Mouse (Mus musculus): ENCODE measurements at regions not wholly inside any gene's neighbourhood (a gene's known extent, or its start where the extent isn't known, plus 50 kb on each side); places are given as distances from the start of the nearest gene placed in this dataset.

GRCm38 (mm10) chr2:101321286-101321914 is 303.1 kb upstream of the Rag2 start:
- Histone ChIP-seq H3K4me1 (ENCODE audit: control insufficient read depth, insufficient read depth, low read length) (no peaks in the 10 kb centered on the region), H3K4me3 (replicated peaks; ENCODE audit: control insufficient read depth, low read depth, low read length) (no peak overlapping the region), H3K27ac (ENCODE audit: control insufficient read depth, insufficient read depth, low read depth, low read length, poor library complexity) (no peak overlapping the region)
- WGBS = 79% methylated on average over 3 of the region's 3 CpGs
- TF ChIP-seq CTCF (IDR thresholded peaks at IDR 0.05; ENCODE audit: control insufficient read depth, insufficient read depth, low read length) (no peak), POLR2A (IDR thresholded peaks at IDR 0.05; ENCODE audit: borderline replicate concordance, control insufficient read depth, low read depth, low read length) (no peak)

DNA sequence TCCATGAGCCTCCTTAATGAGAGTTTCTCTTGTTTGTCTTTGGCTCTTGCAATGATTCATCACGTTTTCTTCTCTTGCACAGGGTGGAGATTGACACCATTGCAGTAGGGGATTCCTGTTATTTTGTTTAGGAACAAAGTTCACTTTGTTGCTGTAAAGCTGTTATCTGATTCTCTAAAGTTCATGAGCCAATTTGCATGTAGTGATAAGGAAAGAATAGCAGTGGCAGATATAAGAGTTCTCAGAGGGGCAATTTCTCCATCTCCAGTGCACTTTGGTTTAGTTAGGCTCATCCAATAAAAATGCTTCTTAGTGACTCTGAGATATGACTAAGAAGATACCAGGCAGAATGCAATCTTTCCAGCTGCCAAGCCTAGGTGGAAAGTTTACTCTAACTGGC is 267.8 kb upstream of the Rag2 start:
- H3K27ac ChIP-seq (ENCODE audit: control insufficient read depth, insufficient read depth, low read depth, low read length, poor library complexity) = no peak overlapping the region
- no peak overlapping the region for H3K4me3 ChIP-seq (replicated peaks; ENCODE audit: control insufficient read depth, low read depth, low read length)
- 24% methylated on average over 1 of the region's 1 CpGs for WGBS
- H3K4me1 ChIP-seq (ENCODE audit: control insufficient read depth, insufficient read depth, low read length) = no peaks in the 10 kb centered on the region
- TF ChIP-seq POLR2A (IDR thresholded peaks at IDR 0.05; ENCODE audit: borderline replicate concordance, control insufficient read depth, low read depth, low read length) (no peak), CTCF (IDR thresholded peaks at IDR 0.05; ENCODE audit: control insufficient read depth, insufficient read depth, low read length) (no peak)

- Histone ChIP-seq H3K4me1 (ENCODE audit: control insufficient read depth, insufficient read depth, low read length) (no peaks in the 10 kb centered on the region), H3K27ac (ENCODE audit: control insufficient read depth, insufficient read depth, low read depth, low read length, poor library complexity) (no peak overlapping the region), H3K4me3 (replicated peaks; ENCODE audit: control insufficient read depth, low read depth, low read length) (no peak overlapping the region)
- TF ChIP-seq CTCF (IDR thresholded peaks at IDR 0.05; ENCODE audit: control insufficient read depth, insufficient read depth, low read length) = no peak
- TF ChIP-seq POLR2A (IDR thresholded peaks at IDR 0.05; ENCODE audit: borderline replicate concordance, control insufficient read depth, low read depth, low read length) = no peak
- 71% methylated on average over 3 of the region's 3 CpGs for WGBS
Observed at GRCm38 (mm10) chr2:101364256-101364655, 260.3 kb upstream of the Rag2 start.

GRCm38 (mm10) chr2:101368278-101368677 is 256.2 kb upstream of the Rag2 start:
- no peak overlapping the region for H3K27ac ChIP-seq (ENCODE audit: control insufficient read depth, insufficient read depth, low read depth, low read length, poor library complexity)
- TF ChIP-seq POLR2A (IDR thresholded peaks at IDR 0.05; ENCODE audit: borderline replicate concordance, control insufficient read depth, low read depth, low read length) = no peak
- no peak for TF ChIP-seq CTCF (IDR thresholded peaks at IDR 0.05; ENCODE audit: control insufficient read depth, insufficient read depth, low read length)
- 62% methylated on average over 4 of the region's 4 CpGs for WGBS
- H3K4me1 ChIP-seq (ENCODE audit: control insufficient read depth, insufficient read depth, low read length) = no peaks in the 10 kb centered on the region; the same call in 1 of the 2 replicates
- H3K4me3 ChIP-seq (replicated peaks; ENCODE audit: control insufficient read depth, low read depth, low read length) = no peak overlapping the region

GRCm38 (mm10) chr2:101370991-101371736 is 253.4 kb upstream of the Rag2 start:
- H3K4me3 ChIP-seq (replicated peaks; ENCODE audit: control insufficient read depth, low read depth, low read length) = no peak overlapping the region
- H3K27ac ChIP-seq (ENCODE audit: control insufficient read depth, insufficient read depth, low read depth, low read length, poor library complexity) = no peak overlapping the region
- TF ChIP-seq CTCF (IDR thresholded peaks at IDR 0.05; ENCODE audit: control insufficient read depth, insufficient read depth, low read length) = no peak
- TF ChIP-seq POLR2A (IDR thresholded peaks at IDR 0.05; ENCODE audit: borderline replicate concordance, control insufficient read depth, low read depth, low read length) = no peak
- WGBS = 69% methylated on average over 6 of the region's 6 CpGs
- no peaks in the 10 kb centered on the region; the same call in 1 of the 2 replicates for H3K4me1 ChIP-seq (ENCODE audit: control insufficient read depth, insufficient read depth, low read length)

DNA sequence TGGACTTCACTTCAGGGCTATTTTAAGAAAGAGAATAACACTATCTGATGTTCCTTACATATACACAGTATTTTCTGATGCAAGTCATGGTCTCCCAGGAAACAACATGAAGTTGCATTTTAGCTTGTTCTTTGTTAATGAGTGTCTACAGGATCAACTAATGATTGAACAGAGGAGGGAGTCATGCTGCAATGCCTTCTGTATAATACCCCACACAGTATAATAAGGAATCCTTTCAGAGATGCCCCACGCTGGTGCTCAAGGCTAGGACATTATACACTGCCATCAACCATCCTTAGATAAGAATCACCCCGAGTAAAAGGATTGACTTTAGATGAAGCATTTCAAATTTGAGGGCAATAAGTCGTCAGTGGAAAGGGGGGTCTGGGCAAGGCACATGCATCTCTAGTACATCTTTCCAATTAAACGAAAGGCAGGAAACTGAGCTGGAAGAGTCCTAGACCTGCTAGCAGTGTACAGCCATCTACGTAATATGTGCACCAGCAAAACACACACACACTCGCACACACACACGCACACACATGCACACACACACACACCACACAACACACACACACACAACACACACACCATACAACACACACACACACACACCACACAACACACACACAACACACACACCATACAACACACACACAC is 252.6 kb upstream of the Rag2 start:
- 81% methylated on average over 7 of the region's 7 CpGs for whole genome bisulfite sequencing
- Histone ChIP-seq H3K27ac (ENCODE audit: control insufficient read depth, insufficient read depth, low read depth, low read length, poor library complexity) (no peak overlapping the region), H3K4me3 (replicated peaks; ENCODE audit: control insufficient read depth, low read depth, low read length) (no peak overlapping the region), H3K4me1 (ENCODE audit: control insufficient read depth, insufficient read depth, low read length) (no peaks in the 10 kb centered on the region; the same call in 1 of the 2 replicates)
- TF ChIP-seq CTCF (IDR thresholded peaks at IDR 0.05; ENCODE audit: control insufficient read depth, insufficient read depth, low read length) (no peak), POLR2A (IDR thresholded peaks at IDR 0.05; ENCODE audit: borderline replicate concordance, control insufficient read depth, low read depth, low read length) (no peak)

GRCm38 (mm10) chr2:101380595-101380994 is 243.9 kb upstream of the Rag2 start:
- WGBS = 44% methylated on average over 6 of the region's 6 CpGs
- no peak overlapping the region for H3K4me3 ChIP-seq (replicated peaks; ENCODE audit: control insufficient read depth, low read depth, low read length)
- TF ChIP-seq CTCF (IDR thresholded peaks at IDR 0.05; ENCODE audit: control insufficient read depth, insufficient read depth, low read length) (no peak), POLR2A (IDR thresholded peaks at IDR 0.05; ENCODE audit: borderline replicate concordance, control insufficient read depth, low read depth, low read length) (no peak)

GRCm38 (mm10) chr2:101415002-101415401 is 209.5 kb upstream of the Rag2 start:
- H3K27ac ChIP-seq (ENCODE audit: control insufficient read depth, insufficient read depth, low read depth, low read length, poor library complexity) = no peak overlapping the region
- TF ChIP-seq CTCF (IDR thresholded peaks at IDR 0.05; ENCODE audit: control insufficient read depth, insufficient read depth, low read length) (no peak), POLR2A (IDR thresholded peaks at IDR 0.05; ENCODE audit: borderline replicate concordance, control insufficient read depth, low read depth, low read length) (no peak)
- 80% methylated on average over 1 of the region's 1 CpGs for WGBS
- no peaks in the 10 kb centered on the region; the same call in 1 of the 2 replicates for H3K4me1 ChIP-seq (ENCODE audit: control insufficient read depth, insufficient read depth, low read length)
- H3K4me3 ChIP-seq (replicated peaks; ENCODE audit: control insufficient read depth, low read depth, low read length) = no peak overlapping the region

More at GRCm38 (mm10) chr2:101380595-101380994, 243.9 kb upstream of the Rag2 start:
- Histone ChIP-seq H3K27ac (ENCODE audit: control insufficient read depth, insufficient read depth, low read depth, low read length, poor library complexity) (no peak overlapping the region), H3K4me1 (ENCODE audit: control insufficient read depth, insufficient read depth, low read length) (no peaks in the 10 kb centered on the region)

Data from bone marrow, adult 2 months (tissue).